10 mouse cellular contexts compared by ENCODE assay signal in genomic region chr6:115522691-115523146, GRCm38 (mm10). TPM values are rescaled to one million over a fixed set of nuclear protein-coding genes. Genes with fewer than 3 reads are reported as not detected.
DNase-seq lines count a peak whose midpoint lies in the region; ATAC-seq and TF ChIP-seq lines count a peak whose summit lies in the region.
"Had no signal": no experiment of that assay in that cellular context is flagged by ENCODE, and none has a peak within 500 bp of the region (broad histone marks: within the 10 kb centered on the region; RNA-seq: fewer than 3 reads in every experiment).

No protein-coding gene starts in this region.

- H3K9ac ChIP-seq in lung, embryonic 15.5 days: no peak overlapping the region
- no peak overlapping the region for H3K9ac ChIP-seq in heart, embryonic 16.5 days (ENCODE audit: low read length)
- no peak overlapping the region for H3K9ac ChIP-seq in stomach, embryonic 15.5 days
- H3K9ac ChIP-seq in hindbrain, embryonic 11.5 days (ENCODE audit: low read depth, low read length): no peak overlapping the region

- 68% methylated on average over 6 of the region's 6 CpGs for WGBS in heart, embryonic 10.5 days
- 60% methylated on average over 6 of the region's 6 CpGs for WGBS in lung, embryonic 15.5 days
- WGBS in lung, adult 2 months: 37% methylated on average over 6 of the region's 6 CpGs
- WGBS in heart, embryonic 16.5 days: 56% methylated on average over 6 of the region's 6 CpGs
- WGBS in stomach, embryonic 15.5 days: 63% methylated on average over 6 of the region's 6 CpGs
- 80% methylated on average over 6 of the region's 6 CpGs for WGBS in hindbrain, embryonic 11.5 days

- no peaks in the 10 kb centered on the region for H3K36me3 ChIP-seq in heart, embryonic 10.5 days
- H3K36me3 ChIP-seq in lung, embryonic 15.5 days: no peaks in the 10 kb centered on the region
- no peaks in the 10 kb centered on the region for H3K36me3 ChIP-seq in heart, embryonic 16.5 days (ENCODE audit: control insufficient read depth, insufficient read depth)
- no peaks in the 10 kb centered on the region for H3K36me3 ChIP-seq in stomach, embryonic 15.5 days
- no peaks in the 10 kb centered on the region for H3K36me3 ChIP-seq in hindbrain, embryonic 11.5 days (ENCODE audit: control insufficient read depth, insufficient read depth, low read length)
- H3K36me3 ChIP-seq: forebrain, embryonic 10.5 days had no signal

- DNase-seq in heart, adult 8-10 months (ENCODE audit: low spot score): peak; percentile 57
- no peak for DNase-seq in heart, embryonic 10.5 days (ENCODE audit: low spot score)
- no peak for DNase-seq in lung, adult 2 months
- DNase-seq in hindbrain, embryonic 11.5 days (ENCODE audit: low spot score): no peak
- no peak for DNase-seq in T-cell, adult 2 months (ENCODE audit: low spot score)

- 0 out of 2 replicates have a peak, but pooled peaks have one; percentile 21 for ATAC-seq in lung, embryonic 15.5 days (ENCODE audit: borderline replicate concordance, extremely low read depth, low FRiP score, low TSS enrichment)
- peak; percentile 43 for ATAC-seq in heart, embryonic 16.5 days (replicated peaks; ENCODE audit: extremely low read depth, insufficient read depth, low FRiP score)
- no peak for ATAC-seq in stomach, embryonic 15.5 days (ENCODE audit: insufficient read depth, low FRiP score, low read depth)
- no peak for ATAC-seq in hindbrain, embryonic 11.5 days (ENCODE audit: low FRiP score)

- H3K9me3 ChIP-seq in heart, embryonic 10.5 days: no peaks in the 10 kb centered on the region
- no peaks in the 10 kb centered on the region for H3K9me3 ChIP-seq in lung, embryonic 15.5 days
- H3K9me3 ChIP-seq in heart, embryonic 16.5 days (replicated peaks; ENCODE audit: control insufficient read depth, low read length): no peaks in the 10 kb centered on the region
- no peaks in the 10 kb centered on the region for H3K9me3 ChIP-seq in stomach, embryonic 15.5 days
- H3K9me3 ChIP-seq in hindbrain, embryonic 11.5 days (ENCODE audit: control insufficient read depth, low read length): no peaks in the 10 kb centered on the region
- H3K9me3 ChIP-seq: forebrain, embryonic 10.5 days; megakaryocyte, embryonic 14.5 days had no signal

- TF ChIP-seq POLR2A in lung, adult 2 months (IDR thresholded peaks at IDR 0.05; ENCODE audit: borderline replicate concordance, extremely low read depth, low read depth, low read length): no peak

- no peak overlapping the region for H3K27ac ChIP-seq in heart, embryonic 10.5 days
- H3K27ac ChIP-seq in lung, embryonic 15.5 days: peak overlapping the region; percentile 53; the same call in 1 of the 2 replicates
- H3K27ac ChIP-seq in heart, embryonic 16.5 days (ENCODE audit: low read length): peak overlapping the region; percentile 58
- peak overlapping the region; percentile 40; the same call in 1 of the 2 replicates for H3K27ac ChIP-seq in stomach, embryonic 15.5 days
- no peak overlapping the region for H3K27ac ChIP-seq in hindbrain, embryonic 11.5 days (ENCODE audit: low read depth, low read length)
- H3K27ac ChIP-seq: forebrain, embryonic 10.5 days had no signal

- H3K4me2 ChIP-seq in lung, embryonic 15.5 days: no peak overlapping the region
- H3K4me2 ChIP-seq in heart, embryonic 16.5 days (ENCODE audit: low read depth, low read length): no peak overlapping the region
- H3K4me2 ChIP-seq in stomach, embryonic 15.5 days: no peak overlapping the region
- no peak overlapping the region for H3K4me2 ChIP-seq in hindbrain, embryonic 11.5 days (replicated peaks; ENCODE audit: low read depth, low read length)

- H3K4me1 ChIP-seq in heart, embryonic 10.5 days: peaks cover 25% of the 10 kb centered on the region; the same call in 1 of the 2 replicates
- H3K4me1 ChIP-seq in lung, embryonic 15.5 days: peaks cover 24% of the 10 kb centered on the region
- peaks cover 8% of the 10 kb centered on the region for H3K4me1 ChIP-seq in lung, adult 2 months (ENCODE audit: control insufficient read depth, insufficient read depth, low read length)
- H3K4me1 ChIP-seq in heart, embryonic 16.5 days (ENCODE audit: control insufficient read depth, insufficient read depth, low read length): peaks cover 7% of the 10 kb centered on the region
- peaks cover 10% of the 10 kb centered on the region for H3K4me1 ChIP-seq in stomach, embryonic 15.5 days
- H3K4me1 ChIP-seq in hindbrain, embryonic 11.5 days (replicated peaks; ENCODE audit: control insufficient read depth, insufficient read depth, low read length): no peaks in the 10 kb centered on the region

- TF ChIP-seq CTCF in lung, adult 2 months (IDR thresholded peaks at IDR 0.05; ENCODE audit: insufficient read depth, low read length): no peak

- H3K4me3 ChIP-seq in heart, embryonic 10.5 days: no peak overlapping the region
- no peak overlapping the region for H3K4me3 ChIP-seq in lung, embryonic 15.5 days
- H3K4me3 ChIP-seq in lung, adult 2 months (replicated peaks; ENCODE audit: extremely low read depth, low read depth, low read length): no peak overlapping the region
- H3K4me3 ChIP-seq in heart, embryonic 16.5 days (ENCODE audit: low read length): no peak overlapping the region
- no peak overlapping the region for H3K4me3 ChIP-seq in stomach, embryonic 15.5 days (replicated peaks)
- H3K4me3 ChIP-seq in hindbrain, embryonic 11.5 days (ENCODE audit: low read depth, low read length): no peak overlapping the region
- H3K4me3 ChIP-seq: forebrain, embryonic 10.5 days; megakaryocyte, embryonic 14.5 days had no signal

- peaks cover 36% of the 10 kb centered on the region for H3K27me3 ChIP-seq in heart, embryonic 10.5 days (ENCODE audit: insufficient read depth, poor library complexity, severe bottlenecking)
- no peaks in the 10 kb centered on the region for H3K27me3 ChIP-seq in lung, embryonic 15.5 days
- peaks cover 2% of the 10 kb centered on the region; the same call in 1 of the 2 replicates for H3K27me3 ChIP-seq in heart, embryonic 16.5 days (ENCODE audit: control insufficient read depth, insufficient read depth, low read length)
- no peaks in the 10 kb centered on the region for H3K27me3 ChIP-seq in stomach, embryonic 15.5 days (replicated peaks)
- H3K27me3 ChIP-seq in hindbrain, embryonic 11.5 days (ENCODE audit: control insufficient read depth, insufficient read depth, low read length): no peaks in the 10 kb centered on the region

RNA-seq across cellular contexts. Expression of gene Tsen2, which starts 21.7 kb away (rescaled TPM):
- 10 to 100 TPM in 1 of 4 experiments, 1 to 10 TPM in 3; 7.5 to 12.0 (median 7.6) TPM for total RNA-seq in heart, adult 8-10 months (2022)
- polyA plus RNA-seq in heart, embryonic 10.5 days (2016; fragmentation: Nextera tagmentation; extraction: Ambion mirVana): 27.0 and 29.0 TPM in 2 replicates
- polyA plus RNA-seq in lung, embryonic 15.5 days (2015; fragmentation: Nextera tagmentation; extraction: Ambion mirVana): 27.9 and 29.1 TPM in 2 replicates
- 2.3 and 4.2 TPM in 2 replicates for polyA plus RNA-seq in lung, adult 2 months (2012; rRNA removed)
- polyA plus RNA-seq in heart, embryonic 16.5 days (2015; fragmentation: Nextera tagmentation; extraction: Ambion mirVana): 17.6 and 19.0 TPM in 2 replicates
- polyA plus RNA-seq in stomach, embryonic 15.5 days (2015; fragmentation: Nextera tagmentation; extraction: Ambion mirVana): 26.6 and 27.2 TPM in 2 replicates
- polyA plus RNA-seq in hindbrain, embryonic 11.5 days (2014; fragmentation: Nextera tagmentation; extraction: Ambion mirVana): 29.7 and 30.6 TPM in 2 replicates

Comparison
In these comparisons a context has a peak if more than half of its experiments do, and no peak if none do; other contexts are left out.
1. H3K27ac ChIP-seq: peak in lung, embryonic 15.5 days (single experiment), heart, embryonic 16.5 days (single experiment) and stomach, embryonic 15.5 days (single experiment); none in heart, embryonic 10.5 days (single experiment) and hindbrain, embryonic 11.5 days (single experiment).
2. ATAC-seq: peak in lung, embryonic 15.5 days (single experiment) and heart, embryonic 16.5 days (single experiment); none in stomach, embryonic 15.5 days (single experiment) and hindbrain, embryonic 11.5 days (single experiment).